Mouse (Mus musculus) embryonic fibroblast, embryonic 13.5 days (primary cell): Measurements from ENCODE around the gene Frmd4b.

Source experiments
- CTCF ChIP-seq: IDR thresholded peaks from 2 replicates; pipeline ENCODE4 v1.5.1; 2011; ENCODE audit warnings: mild to moderate bottlenecking, control low read depth, low read length, moderate library complexity, borderline replicate concordance; ENCODE audit not compliant: insufficient read depth
- POLR2A ChIP-seq: IDR thresholded peaks from 2 replicates; pipeline ENCODE4 v1.6.1; 2011; ENCODE audit warnings: low read depth, mild to moderate bottlenecking, control low read depth, low read length, moderate library complexity

GRCm38 (mm10) chr6:97291159-97291908, 326.0 kb downstream of the Frmd4b start:
- no peak for TF ChIP-seq CTCF
- TF ChIP-seq POLR2A = no peak
